Mouse (Mus musculus) naive thymus-derived CD4-positive, alpha-beta T cell, adult 2 months (primary cell): Measurements from ENCODE around the gene Rnf34.

Experiments used
- DNase-seq: peaks from one replicate; pipeline ENCODE4 v3.0.0-alpha.2; 2011; ENCODE audit warnings: low read depth

Gene Rnf34

DNA sequence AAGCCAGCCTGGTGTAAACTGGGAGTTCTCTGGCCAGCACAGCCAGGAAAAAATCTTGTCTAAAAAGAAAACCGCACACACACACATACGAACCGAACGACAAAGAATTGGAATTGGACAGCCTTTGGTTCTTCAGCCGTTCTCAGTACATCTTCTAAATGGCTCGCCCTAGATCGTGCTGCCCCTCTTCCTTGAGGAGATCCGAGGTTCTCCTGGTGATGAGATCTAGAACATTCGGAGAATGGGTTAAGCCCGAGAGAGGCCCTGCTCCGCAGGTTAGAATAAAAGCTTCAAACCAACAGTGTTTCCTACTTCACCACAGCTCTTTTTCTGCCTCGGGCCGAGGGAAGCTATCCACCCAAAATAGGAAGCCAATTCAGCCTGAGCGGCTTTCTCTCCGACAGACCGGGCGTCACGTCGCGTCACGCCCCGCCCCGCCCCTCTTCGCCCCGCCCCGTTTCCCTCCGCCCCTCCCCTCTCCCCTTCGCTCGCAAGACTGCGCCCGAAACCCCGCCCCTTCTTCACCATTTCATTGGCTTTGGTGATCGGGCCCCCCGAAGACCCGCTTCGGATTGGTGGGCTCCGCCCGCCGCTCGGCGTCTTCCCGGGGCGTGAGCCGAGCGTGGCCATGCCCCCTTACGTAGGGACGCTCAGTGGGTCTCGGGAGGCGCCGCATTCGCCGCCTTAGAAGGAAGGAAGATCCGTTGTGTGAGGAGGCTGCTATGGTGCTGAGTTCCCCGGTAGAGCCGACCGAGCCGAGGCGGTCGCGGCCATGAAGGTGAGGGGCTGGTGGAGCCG, at the start of gene Rnf34:
Rnf34 (plus strand) TSS at position 528 of the 798 bp plus-strand sequence.
- DNase-seq = peak; percentile 98

DNA sequence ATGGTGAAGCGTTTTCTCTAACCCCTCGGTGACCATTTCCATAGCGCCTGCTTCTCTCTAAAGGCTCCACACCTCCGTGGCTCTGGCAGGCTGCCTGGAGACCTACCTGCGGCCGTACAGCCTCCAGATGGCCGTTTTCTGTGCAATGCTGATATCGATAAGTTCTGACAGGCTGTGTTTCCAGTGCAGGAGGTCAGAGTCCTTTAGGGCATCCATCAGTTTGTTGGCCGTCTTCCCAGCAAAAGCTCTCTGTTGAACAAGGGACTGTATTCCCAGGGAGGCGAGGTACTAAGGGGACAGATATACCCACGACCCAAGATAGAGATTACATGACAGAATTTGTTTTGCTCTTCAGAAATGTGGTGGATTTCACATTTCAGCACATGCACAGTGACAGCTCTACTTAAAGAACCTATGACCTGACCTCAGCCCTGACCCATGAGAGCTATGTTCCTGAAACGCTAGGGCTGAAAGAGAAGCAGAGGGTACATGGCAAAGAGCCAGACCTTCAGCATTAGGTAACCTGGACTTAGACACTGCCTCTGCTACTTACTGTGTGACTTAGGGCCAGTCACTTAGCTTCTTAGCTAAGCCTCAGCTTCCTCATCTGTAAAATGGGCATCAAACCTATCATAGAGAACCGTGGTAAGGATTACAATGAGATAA, 49.4 kb upstream of the Rnf34 start:
- no peak for DNase-seq

DNA sequence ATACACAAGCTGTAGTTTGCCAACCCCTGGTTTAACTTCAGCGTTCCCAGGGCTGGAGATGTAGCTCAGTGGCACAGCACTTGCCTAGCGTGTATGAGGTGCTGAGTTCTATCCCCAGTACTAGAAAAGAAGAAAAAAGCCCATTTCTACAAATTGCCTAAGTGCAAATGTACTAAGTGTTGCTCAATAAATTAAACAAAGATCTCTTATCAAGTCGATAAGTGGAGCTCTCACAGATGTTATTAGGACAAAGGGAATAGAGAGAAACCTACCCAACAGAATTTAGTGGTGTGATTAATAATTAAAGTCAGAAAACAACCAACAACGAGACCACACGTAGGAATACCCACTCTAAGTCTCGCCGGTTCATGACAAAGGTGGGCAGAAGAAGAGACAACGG, 48.2 kb upstream of the Rnf34 start:
- DNase-seq = no peak

DNA sequence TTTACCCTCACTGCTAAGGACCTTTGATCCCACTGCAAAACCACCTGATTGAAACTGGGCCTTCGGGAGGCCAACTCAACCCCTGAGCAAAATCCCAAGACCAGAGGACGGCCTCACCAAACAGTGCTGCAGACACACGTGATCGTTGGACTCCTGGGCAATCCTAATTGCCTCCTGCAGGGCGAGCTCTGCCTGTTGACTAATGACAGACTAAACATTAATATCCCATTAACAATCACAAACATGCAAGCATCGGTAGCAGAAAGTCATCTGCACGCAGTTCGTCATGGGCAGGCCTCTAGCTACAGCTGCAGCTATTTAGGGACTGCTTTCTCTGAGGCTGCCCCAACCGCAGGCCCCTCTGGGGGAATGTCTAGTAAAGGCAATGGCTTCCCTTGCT, 47.1 kb upstream of the Rnf34 start:
- no peak for DNase-seq

DNA sequence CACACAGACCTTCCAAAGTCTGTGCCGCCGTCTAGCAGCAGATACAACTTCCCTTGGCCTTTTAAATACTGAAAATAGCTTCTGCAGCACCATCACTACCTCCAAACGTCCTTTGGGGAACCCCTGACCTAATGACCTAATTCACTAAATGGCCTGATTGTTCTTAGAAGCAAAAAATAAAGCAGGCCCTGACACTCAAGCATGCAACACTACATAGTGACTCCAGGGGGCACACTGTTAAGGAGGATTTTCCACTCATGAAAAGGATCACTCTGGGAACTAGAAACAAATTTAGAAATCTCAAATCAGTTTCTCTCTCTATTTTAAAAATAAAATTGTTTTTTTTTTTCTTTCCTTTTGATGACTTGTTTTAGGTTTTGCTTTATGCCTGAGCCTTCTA, 44.3 kb upstream of the Rnf34 start:
- DNase-seq = peak; percentile 39

DNA sequence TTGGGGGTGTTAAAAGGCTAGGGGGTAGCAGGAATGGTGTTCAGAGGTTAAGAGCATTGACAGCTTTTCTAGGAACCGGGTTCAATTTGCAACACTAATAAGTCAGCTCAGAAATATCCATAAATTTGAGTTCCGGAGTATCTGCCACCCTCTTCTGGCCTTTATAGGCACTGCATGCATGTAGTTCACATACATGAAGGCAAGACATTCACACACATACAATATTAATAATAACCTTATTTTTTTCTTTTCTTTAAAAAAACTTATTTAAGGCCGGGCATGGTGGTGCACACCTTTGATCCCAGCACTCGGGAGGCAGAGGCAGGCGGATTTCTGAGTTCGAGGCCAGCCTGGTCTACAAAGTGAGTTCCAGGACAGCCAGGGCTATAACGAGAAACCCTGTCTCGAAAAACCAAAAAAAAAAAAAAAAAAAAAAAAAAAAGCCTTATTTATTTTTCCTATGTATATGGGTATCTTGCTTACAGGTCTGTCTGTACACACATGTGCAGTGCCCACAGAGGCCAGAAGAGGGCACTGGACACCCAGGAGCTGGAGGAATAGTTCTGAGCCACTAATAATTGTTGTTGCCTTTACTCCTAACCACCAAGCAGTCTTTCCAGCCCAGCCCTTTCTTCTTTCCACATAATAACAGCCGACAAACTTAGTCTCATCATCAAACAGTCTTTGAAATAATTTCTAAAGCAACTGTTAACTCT, 38.3 kb upstream of the Rnf34 start:
- DNase-seq = peak; percentile 92

DNA sequence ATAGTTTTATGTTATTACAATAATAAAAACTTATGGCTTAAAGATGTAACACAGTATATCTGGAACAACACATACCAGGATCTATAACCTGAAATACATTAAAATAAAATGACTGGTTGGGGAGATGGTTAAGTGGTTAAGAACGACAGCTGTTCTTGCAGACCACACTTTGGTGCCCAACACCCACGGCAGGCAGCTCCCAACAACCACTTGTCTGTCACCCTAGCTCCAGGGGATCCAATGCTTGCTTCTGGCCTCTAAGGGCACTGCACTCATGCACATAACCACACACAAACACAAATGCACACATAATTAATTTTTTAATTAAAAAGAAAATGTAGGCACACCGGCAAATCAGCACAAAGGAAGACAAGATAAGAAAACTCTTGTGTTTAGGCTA, 37.1 kb upstream of the Rnf34 start:
- no peak for DNase-seq

DNA sequence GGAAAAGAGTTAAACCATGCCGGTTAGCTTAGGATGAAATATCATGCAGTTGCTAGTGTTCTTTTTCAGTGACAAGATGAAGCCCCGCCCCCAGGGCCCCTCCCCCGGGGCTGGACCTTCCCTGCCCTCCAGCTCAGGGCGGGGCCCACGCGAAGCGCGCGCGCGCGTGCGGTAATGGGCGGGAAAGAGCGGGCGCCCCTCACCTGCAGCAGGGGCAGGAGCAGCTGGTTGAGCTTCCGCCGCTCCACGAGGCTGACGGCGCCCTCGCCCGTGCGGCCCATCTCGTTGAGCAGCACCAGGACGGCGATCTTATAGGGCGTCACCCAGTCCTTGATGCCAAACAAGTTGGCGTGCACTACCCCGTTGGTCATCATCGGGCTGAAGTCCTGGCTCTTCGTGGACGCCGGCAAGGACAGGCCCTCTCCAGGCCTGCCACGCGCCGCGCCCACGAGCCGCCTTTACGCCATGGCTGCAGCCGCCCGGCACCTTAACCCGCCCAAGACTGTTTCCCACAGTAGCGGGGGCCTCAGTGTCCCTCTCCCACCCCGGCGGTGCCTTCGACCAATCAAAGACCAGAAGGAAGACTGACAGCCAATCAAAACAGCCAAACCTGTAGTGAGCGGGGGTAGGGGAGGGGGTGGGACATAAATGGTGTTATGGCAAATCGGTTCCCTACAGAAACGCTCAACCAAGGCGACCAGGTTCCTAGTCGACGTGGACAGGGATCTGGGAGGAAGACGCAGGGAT, 28.9 kb upstream of the Rnf34 start, which contains the start of gene Anapc5:
Anapc5 (minus strand) TSS at position 563 of the 747 bp plus-strand sequence.
- DNase-seq = peak; percentile 97

DNA sequence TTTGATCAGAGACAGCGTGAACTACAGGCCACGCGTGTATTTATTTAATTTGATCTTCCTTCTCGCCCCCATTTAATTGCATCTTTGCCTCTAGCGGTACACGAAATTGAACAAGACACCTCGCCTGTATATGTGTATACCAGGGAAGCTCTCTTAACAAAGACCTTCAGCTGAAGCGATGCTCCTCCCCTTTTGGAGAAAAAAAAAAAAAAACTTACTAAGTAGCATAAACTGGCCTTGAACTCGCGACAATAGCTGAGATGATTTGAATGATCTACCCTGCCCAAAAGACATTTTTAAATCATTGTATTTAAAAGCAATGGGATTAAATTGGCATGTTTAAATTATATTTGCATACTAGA, 28.3 kb upstream of the Rnf34 start:
- DNase-seq = no peak

DNA sequence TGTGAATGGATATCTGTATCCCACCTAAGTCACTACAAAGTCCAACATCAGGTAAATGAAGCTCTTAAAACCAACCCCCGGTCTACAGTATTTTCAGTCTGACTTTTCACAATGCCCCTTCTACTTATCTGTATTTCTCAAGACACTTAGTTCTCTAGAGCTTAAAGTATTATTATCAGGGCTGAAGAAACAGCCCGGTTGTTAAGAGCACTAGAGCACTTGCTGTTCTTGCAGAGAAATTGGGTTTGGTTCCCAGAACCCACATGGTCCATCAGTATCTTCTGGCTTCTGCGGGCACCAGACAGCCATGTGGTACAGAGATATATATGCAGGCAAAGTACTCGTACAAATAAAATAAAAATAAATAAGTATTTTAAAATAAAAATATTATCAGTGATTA, 27.4 kb upstream of the Rnf34 start:
- DNase-seq = no peak

DNA sequence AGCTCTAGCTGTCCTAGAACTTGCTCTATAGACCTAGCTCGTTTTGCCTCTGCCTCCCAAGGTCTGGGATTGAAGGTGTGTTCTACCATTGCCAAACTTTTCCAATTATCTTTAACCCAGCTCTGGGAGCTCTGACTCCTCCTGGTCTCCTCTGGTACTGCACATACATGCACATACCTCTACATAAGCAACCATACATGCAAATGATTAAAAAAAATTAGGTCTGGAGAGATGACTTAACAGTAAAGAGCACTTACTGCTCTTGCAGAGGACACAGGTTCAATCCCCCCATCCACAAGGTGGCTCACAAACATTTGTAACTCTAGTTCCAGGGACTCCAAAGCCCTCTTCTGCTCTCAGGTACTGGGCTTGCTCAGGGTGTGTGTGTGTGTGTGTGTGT, 25.9 kb upstream of the Rnf34 start:
- DNase-seq = no peak

DNA sequence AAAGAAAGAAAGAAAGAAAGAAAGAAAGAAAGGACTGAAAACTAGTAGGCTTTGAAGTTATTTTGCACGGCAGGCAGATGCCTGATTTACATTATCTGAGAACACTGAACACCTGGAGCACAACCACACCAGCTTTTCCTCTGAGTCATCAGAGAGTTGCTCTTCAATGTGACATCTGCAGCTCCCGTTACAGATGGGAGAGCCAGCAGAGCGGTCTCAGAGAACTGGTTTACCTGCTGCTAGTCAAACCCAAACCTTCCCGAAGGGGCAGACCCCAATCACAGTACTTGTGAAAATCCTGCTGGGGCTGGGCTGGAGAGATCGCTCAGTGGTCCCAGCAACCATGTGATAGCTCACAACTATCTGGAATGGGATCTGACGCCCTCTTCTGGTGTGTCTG, 25.4 kb upstream of the Rnf34 start:
- DNase-seq = no peak

DNA sequence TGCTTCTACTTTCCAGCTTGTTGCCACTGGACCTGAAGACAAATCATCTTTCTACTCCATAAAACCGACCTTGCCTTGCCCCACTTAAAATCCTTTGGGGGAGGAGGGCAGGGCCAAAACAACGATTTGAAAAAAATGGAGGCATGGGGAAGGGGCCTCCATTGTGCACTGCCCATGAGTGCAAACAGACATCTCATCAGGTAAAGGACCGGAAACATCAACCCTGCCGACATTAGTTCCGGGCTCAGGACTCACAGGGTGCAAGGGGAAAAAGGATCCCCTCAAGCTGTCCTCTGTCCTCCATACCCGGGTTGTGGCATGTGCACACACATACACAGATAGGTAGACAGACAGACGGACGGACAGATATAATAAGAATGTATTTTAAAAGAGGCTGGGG, 24.7 kb upstream of the Rnf34 start:
- DNase-seq = no peak

DNA sequence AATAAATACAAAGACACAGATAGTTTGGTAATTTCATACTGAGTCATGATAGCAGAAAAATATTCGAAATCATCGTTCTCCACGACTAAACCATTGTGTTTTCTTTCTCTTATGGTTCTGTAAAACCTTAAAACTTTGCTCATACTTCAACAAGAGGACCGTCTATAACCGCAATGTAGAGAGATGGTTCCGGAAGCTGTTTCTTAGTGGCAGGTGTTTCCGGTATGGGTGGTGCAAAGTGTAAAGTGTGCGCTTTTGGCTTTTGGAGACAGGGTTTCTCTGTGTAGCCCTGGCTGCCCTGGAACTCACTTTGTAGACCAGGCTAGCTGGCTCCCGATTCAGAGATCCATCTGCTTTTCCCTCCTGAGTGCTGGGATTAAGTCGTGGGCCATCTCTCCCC, 17.3 kb upstream of the Rnf34 start:
- peak; percentile 59 for DNase-seq

DNA sequence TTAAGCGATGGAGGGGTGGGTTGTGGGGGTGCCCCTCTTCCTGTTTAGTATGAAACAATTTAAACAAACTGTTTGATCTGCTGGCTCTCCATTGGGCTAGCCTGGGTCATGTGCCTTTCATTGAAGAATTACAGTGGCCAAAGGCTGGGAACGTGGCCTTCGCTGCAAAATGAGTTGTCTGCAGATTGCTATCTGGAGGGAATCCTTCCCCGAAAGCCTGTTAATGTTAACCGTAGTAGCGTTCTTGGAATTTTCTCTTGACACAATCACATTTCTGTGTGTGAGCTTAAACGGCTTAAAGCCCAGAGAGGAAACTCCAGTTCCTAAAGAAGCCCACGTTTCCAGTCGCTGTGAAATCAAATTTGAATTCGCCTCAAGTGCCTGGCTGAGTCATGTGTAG, 16.9 kb upstream of the Rnf34 start:
- DNase-seq = no peak

DNA sequence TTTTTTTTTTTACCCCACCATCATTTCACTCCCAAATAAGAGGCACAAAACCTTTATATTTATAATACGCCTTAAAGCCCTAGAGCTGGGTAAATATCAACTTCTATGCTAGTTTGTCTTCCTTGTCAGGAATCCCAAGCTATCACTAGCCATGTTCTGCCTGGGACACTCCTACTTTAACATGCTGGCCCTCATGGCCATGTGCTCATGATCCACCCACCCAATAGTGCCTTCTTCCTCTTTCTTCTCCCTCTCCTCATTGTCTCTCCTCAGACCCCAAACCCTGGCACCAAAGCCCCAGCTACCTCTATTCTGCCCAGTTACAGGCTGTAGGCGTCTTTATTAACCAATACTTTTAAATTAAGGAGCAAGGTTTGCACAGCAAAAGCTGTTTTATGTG, 8.7 kb upstream of the Rnf34 start:
- no peak for DNase-seq

DNA sequence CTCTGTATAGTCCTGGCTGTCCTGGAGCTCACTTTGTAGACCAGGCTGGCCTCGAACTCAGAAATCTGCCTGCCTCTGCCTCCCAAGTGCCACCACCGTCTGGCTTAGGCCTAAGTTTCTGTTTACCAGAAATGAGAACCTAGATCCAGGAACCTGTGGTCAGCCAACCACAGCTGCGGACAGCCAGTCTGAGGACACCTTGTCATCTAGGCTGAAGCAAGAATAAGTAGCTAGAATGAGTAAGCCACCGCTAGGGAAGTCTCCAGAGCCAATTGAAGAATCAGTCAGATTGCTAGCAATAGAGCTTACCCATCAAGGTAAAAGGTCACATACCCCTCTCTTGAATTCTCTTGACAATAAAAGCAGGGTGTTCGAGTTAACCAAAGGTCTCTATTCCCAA, 6.0 kb upstream of the Rnf34 start:
- DNase-seq = no peak

DNA sequence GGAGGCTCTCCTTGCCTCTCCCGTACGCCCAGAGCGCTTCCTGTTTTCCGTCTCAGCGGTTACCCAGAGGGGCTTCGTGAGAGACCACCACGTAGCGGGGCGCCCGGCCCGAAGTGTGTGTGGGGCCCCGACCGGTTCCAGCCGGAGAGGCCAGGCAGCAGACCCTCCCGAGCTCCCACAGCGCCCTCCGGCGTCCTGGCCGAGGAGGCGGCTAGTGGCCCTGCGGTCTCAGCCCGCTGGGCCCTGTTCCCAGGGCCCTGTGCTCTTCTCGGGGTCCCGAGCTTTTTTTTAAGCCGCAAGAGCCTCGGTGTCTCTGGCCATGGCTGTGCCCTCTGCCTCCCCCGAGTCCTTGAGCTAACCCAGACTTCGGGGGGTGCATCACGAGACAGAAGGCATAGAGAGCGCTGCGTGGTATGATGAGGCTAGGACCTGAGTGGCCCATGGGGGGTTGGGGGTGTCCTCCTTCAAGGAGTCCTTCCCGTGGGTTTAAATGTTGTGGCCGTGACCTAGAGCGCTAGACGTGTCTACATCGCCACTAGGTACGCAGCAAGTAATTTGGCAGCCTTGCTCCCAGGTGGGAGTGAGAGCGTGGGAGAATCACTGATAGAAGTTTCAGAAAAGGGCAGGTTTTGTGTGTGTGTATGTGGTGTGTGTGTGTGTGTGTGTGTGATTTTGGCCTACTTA, 613 bp downstream of the Rnf34 start:
- no peak for DNase-seq

DNA sequence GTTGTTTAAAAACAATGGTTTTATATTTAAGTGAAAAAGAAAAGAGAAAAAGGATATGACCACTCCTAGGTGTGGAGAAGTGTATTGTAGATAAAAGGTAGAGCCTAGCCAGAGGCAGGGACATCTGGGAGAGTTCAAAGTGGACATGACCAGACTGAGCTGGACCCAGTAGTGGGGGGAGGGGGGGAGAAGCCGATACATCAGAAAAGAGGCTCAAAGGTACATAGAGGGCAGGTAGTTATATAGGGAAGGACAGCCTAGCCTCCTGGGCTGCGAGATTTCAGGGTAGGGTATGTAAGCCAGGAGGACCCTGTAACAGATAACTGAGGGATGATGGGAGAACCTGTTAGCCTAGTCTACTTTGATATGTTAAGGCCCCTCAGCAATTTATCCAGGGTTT, 2.8 kb downstream of the Rnf34 start:
- no peak for DNase-seq

DNA sequence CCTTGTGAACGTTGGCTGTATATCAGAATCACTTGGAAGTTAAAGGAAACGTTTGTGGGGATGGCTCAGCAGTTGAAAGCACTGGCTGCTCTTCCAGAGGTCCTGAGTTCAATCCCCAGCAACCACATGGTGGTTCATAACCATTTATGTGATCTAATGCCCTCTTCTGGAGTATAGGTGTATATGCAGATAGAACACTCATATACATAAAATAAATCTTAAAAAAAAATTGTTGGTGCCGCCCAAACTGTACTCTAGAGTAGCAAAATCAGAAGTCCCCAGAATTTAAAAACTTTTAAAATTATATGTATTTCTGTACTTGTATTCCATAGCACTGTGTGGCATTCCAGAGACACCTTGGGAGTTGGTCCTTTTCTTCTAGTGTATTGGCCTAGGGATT, 6.0 kb downstream of the Rnf34 start:
- DNase-seq = peak; percentile 36

DNA sequence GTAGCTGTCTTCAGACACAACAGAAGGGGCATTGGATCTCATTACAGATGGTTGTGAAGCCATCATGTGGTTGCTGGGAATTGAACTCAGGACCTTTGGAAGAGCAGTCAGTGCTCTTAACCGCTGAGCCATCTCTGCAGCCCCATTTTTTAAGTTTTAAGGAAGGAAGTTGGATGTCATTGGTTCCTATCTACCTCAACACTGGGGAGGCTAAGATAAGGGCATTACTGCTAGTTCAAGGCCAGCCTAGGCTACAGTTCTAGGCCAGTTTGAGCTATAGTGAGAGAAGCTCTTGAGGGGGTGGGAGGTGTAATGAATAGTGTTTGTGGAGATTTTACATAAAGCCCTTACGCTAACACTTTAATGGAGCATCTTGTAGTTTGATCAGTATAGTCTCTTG, 13.2 kb downstream of the Rnf34 start:
- DNase-seq = no peak

DNA sequence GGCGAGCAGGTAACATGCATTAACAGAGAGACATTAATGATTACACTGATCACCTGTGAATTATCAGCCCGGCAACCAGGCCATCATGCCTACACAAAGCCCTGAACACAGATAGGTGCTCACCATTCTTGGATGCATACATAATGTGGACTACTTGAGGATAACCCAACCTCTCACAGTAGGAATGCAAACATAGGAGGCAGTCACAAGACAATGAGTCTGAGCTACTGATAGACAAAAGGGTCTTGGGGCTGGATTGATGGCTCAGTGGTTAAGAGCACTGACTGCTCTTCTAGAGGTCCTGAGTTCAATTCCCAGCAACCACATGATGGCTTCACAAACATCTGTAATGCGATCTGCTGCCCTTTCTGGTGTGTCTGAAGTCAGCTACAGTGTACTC, 22.8 kb downstream of the Rnf34 start:
- no peak for DNase-seq
